In the genomic region with DNA sequence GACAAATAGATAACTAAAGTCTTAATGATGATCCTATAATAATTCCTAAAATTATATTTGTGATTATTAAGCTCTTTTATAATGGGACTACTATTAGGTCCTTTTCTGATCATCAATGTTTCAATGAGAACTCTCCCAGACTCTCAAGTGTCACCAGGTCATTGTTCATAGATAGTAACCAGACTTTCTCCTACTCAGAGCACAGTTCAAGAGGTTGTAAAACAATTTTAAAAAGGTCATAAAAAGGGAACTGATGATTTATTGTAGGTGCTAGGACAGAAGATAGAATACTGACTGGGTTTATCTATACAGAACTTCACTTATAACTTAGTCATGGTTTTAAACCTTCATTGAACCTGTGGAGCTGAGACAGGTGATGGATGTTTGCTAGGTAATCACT, we compare ENCODE assay signal across 2 mouse cellular contexts. TPM values are rescaled to one million over a fixed set of nuclear protein-coding genes. Genes with fewer than 3 reads are reported as not detected.
"Had no signal": no experiment of that assay in that cellular context is flagged by ENCODE, and none has a peak within 500 bp of the region (broad histone marks: within the 10 kb centered on the region; RNA-seq: fewer than 3 reads in every experiment).

No protein-coding gene starts in this region.

RNA-seq across cellular contexts. Expression of gene Gm15446, which starts 58.7 kb away (rescaled TPM):
- polyA plus RNA-seq: cortical plate, adult 2 months; erythroblast, embryonic 14.5 days had no signal
